Mouse (Mus musculus) kidney, adult 2 months (tissue): ENCODE data around the gene Etfa.

Experiments
- CTCF ChIP-seq: fragments of 200-500 bp; conservative IDR thresholded peaks from 2 replicates; pipeline ENCODE4 v1.5.1; 2011; ENCODE audit warnings: low read depth, mild to moderate bottlenecking, control low read depth, low read length, moderate library complexity, mixed read lengths; ENCODE audit not compliant: insufficient read depth, insufficient read length
- POLR2A ChIP-seq: fragments of 200-500 bp; IDR thresholded peaks from one replicate; pipeline ENCODE4 v1.6.1; 2011; ENCODE audit warnings: low read depth, low read length, control low read depth

GRCm38 (mm10) chr9:55548871-55549270 is 36.8 kb upstream of the Etfa start:
- TF ChIP-seq CTCF (no peak), POLR2A (no peak)
